Mouse (Mus musculus) limb, embryonic 14.5 days (tissue): ENCODE measurements around the gene Susd3. TPM values are rescaled to one million over a fixed set of nuclear protein-coding genes. Genes with fewer than 3 reads are reported as not detected.

ENCODE experiments used
- ATAC-seq: fragments of 200-750 bp; cut with Nextera tagmentation; 2 replicates; pipeline ENCODE4 v1.8.0; 2017; ENCODE audit warnings: low read depth, moderate number of reproducible peaks, moderate TSS enrichment; ENCODE audit not compliant: low FRiP score
- DNase-seq: peaks from one replicate; pipeline ENCODE4 v3.0.0-alpha.2; 2015; ENCODE audit warnings: low spot score
- H3K27ac ChIP-seq: fragments of 300-500 bp; sonication (generic); replicated peaks from 2 replicates; pipeline ENCODE4 v1.5.1; 2014; ENCODE audit warnings: low read depth, mild to moderate bottlenecking, low read length, moderate library complexity, mixed read lengths
- H3K27me3 ChIP-seq: fragments of 300-500 bp; sonication (generic); 2 replicates; pipeline ENCODE4 v1.6.1; 2014; ENCODE audit warnings: low read length, mixed read lengths; ENCODE audit not compliant: control insufficient read depth, insufficient read depth
- H3K36me3 ChIP-seq: fragments of 300-500 bp; sonication (generic); 2 replicates; pipeline ENCODE4 v1.6.1; 2014; ENCODE audit warnings: mild to moderate bottlenecking, low read length, moderate library complexity, mixed read lengths; ENCODE audit not compliant: control insufficient read depth, insufficient read depth
- H3K4me1 ChIP-seq: fragments of 300-500 bp; sonication (generic); 2 replicates; pipeline ENCODE4 v1.6.1; 2014; ENCODE audit warnings: antibody characterized with exemption, low read length, mixed read lengths; ENCODE audit not compliant: control insufficient read depth, insufficient read depth
- H3K4me2 ChIP-seq: fragments of 300-500 bp; sonication (generic); replicated peaks from 2 replicates; pipeline ENCODE4 v1.6.1; 2014; ENCODE audit warnings: low read depth, mild to moderate bottlenecking, low read length, moderate library complexity; ENCODE audit not compliant: severe bottlenecking
- H3K4me3 ChIP-seq: fragments of 300-500 bp; sonication (generic); replicated peaks from 2 replicates; pipeline ENCODE4 v1.5.1; 2014; ENCODE audit warnings: low read length
- H3K9ac ChIP-seq: fragments of 300-500 bp; sonication (generic); 2 replicates; pipeline ENCODE4 v1.6.1; 2014; ENCODE audit warnings: mild to moderate bottlenecking, low read depth, low read length, moderate library complexity; ENCODE audit not compliant: severe bottlenecking
- H3K9me3 ChIP-seq: fragments of 300-500 bp; sonication (generic); 2 replicates; pipeline ENCODE4 v1.6.1; 2016; ENCODE audit warnings: low read length; ENCODE audit not compliant: control insufficient read depth
- POLR2A ChIP-seq: fragments of 200-500 bp; IDR thresholded peaks from 2 replicates; pipeline ENCODE4 v1.8.0; 2012; ENCODE audit warnings: inconsistent platforms, mild to moderate bottlenecking, moderate library complexity, borderline replicate concordance; ENCODE audit not compliant: insufficient read depth, insufficient read length; ENCODE audit errors: extremely low read depth
- WGBS: fragments of 180-500 bp; shearing (Covaris S2); extraction: QIAGEN DNeasy Blood & Tissue Kit; methylation state at CpG from one replicate; pipeline ENCODE4 v1.1.7; 2014; 5-methylcytosine and 5-hydroxymethylcytosine counted together
- polyA plus RNA-seq, 2 experiments: library from polyadenylated mRNA; depleted of rRNA in 1 of 2; stranded (reverse) in 1 of 2; unstranded in 1 of 2; fragments of >200 nt; fragmentation: Nextera tagmentation in 1 of 2; extraction: Ambion mirVana in 1 of 2; gene quantifications; 2 replicates each; pipeline versions ENCODE4 v1.2.1 to v1.2.3; 2012 to 2014

The Susd3 gene
- polyA plus RNA-seq, 2 experiments: 2.2 to 2.6 TPM

- peaks cover 26% of the 10 kb centered on the region for H3K4me1 ChIP-seq
- no peaks in the 10 kb centered on the region for H3K9me3 ChIP-seq
- WGBS: 66% methylated on average over 4 of the region's 4 CpGs
- no peaks in the 10 kb centered on the region for H3K36me3 ChIP-seq
- no peak overlapping the region for H3K4me2 ChIP-seq
- H3K4me3 ChIP-seq: no peak overlapping the region
- TF ChIP-seq POLR2A: no peak
- no peak overlapping the region for H3K27ac ChIP-seq
- H3K9ac ChIP-seq: no peak overlapping the region
- no peaks in the 10 kb centered on the region for H3K27me3 ChIP-seq
- ATAC-seq: no peak
- DNase-seq: no peak
Observed at GRCm38 (mm10) chr13:49213531-49213932, 35.0 kb downstream of the Susd3 start.

- DNase-seq (no peak), ATAC-seq (no peak)
- H3K27me3 ChIP-seq: no peaks in the 10 kb centered on the region
- 83% methylated on average over 4 of the region's 4 CpGs for WGBS
- H3K4me3 ChIP-seq: no peak overlapping the region
- TF ChIP-seq POLR2A: no peak
- H3K4me1 ChIP-seq: peaks cover 26% of the 10 kb centered on the region
- 0 out of 2 replicates have a peak, but pooled peaks cover 2% of the 10 kb centered on the region for H3K36me3 ChIP-seq
- no peak overlapping the region for H3K27ac ChIP-seq
- H3K9ac ChIP-seq: no peak overlapping the region
- no peak overlapping the region for H3K4me2 ChIP-seq
- H3K9me3 ChIP-seq: no peaks in the 10 kb centered on the region
Observed at GRCm38 (mm10) chr13:49212711-49213500, 35.6 kb downstream of the Susd3 start.

GRCm38 (mm10) chr13:49209306-49209705, 39.2 kb downstream of the Susd3 start:
- no peak for TF ChIP-seq POLR2A
- H3K9me3 ChIP-seq: no peaks in the 10 kb centered on the region
- ATAC-seq (no peak), DNase-seq (no peak)
- no peak overlapping the region for H3K4me3 ChIP-seq
- no peaks in the 10 kb centered on the region for H3K27me3 ChIP-seq
- H3K36me3 ChIP-seq: peaks cover 17% of the 10 kb centered on the region
- H3K4me1 ChIP-seq: peaks cover 10% of the 10 kb centered on the region
- H3K27ac ChIP-seq: no peak overlapping the region
- 68% methylated on average over 7 of the region's 7 CpGs for WGBS
- H3K4me2 ChIP-seq: no peak overlapping the region
- H3K9ac ChIP-seq: no peak overlapping the region

- no peak overlapping the region for H3K4me3 ChIP-seq
- H3K4me1 ChIP-seq: peaks cover 3% of the 10 kb centered on the region; the same call in 1 of the 2 replicates
- no peak for TF ChIP-seq POLR2A
- no peak overlapping the region for H3K4me2 ChIP-seq
- ATAC-seq: no peak
- no peak for DNase-seq
- H3K27me3 ChIP-seq: no peaks in the 10 kb centered on the region
- peaks cover 39% of the 10 kb centered on the region for H3K36me3 ChIP-seq
- no peaks in the 10 kb centered on the region for H3K9me3 ChIP-seq
- H3K9ac ChIP-seq: no peak overlapping the region
- H3K27ac ChIP-seq: no peak overlapping the region
- WGBS: 97% methylated on average over 2 of the region's 2 CpGs
Observed at GRCm38 (mm10) chr13:49206341-49206740, 42.2 kb downstream of the Susd3 start.

GRCm38 (mm10) chr13:49205381-49205998, 43.0 kb downstream of the Susd3 start:
- ATAC-seq (peak; percentile 25; the same call in 1 of the 2 replicates), DNase-seq (peak; percentile 69)
- WGBS: 49% methylated on average over 13 of the region's 13 CpGs
- peaks cover 39% of the 10 kb centered on the region for H3K36me3 ChIP-seq
- no peaks in the 10 kb centered on the region for H3K9me3 ChIP-seq
- no peak for TF ChIP-seq POLR2A
- H3K9ac ChIP-seq: no peak overlapping the region
- H3K27ac ChIP-seq: no peak overlapping the region
- H3K4me2 ChIP-seq: no peak overlapping the region
- H3K4me1 ChIP-seq: peaks cover 3% of the 10 kb centered on the region; the same call in 1 of the 2 replicates
- H3K27me3 ChIP-seq: no peaks in the 10 kb centered on the region
- H3K4me3 ChIP-seq: no peak overlapping the region
